Mouse (Mus musculus) liver, embryonic 12.5 days (tissue): Measurements from ENCODE around the gene Atr. TPM values are rescaled to one million over a fixed set of nuclear protein-coding genes. Genes with fewer than 3 reads are reported as not detected.
A peak's percentile ranks its signal among the peaks of the same experiment; 100 is the strongest.

Experiments used
- ATAC-seq: fragments of 200-750 bp; cut with Nextera tagmentation; 2 replicates; pipeline ENCODE4 v1.8.0; 2017; ENCODE audit warnings: moderate number of reproducible peaks, mild to moderate bottlenecking, moderate library complexity
- H3K27ac ChIP-seq: fragments of 300-500 bp; sonication (generic); 2 replicates; pipeline ENCODE4 v1.5.1; 2016; ENCODE audit warnings: mild to moderate bottlenecking
- H3K27me3 ChIP-seq: fragments of 300-500 bp; sonication (generic); replicated peaks from 2 replicates; pipeline ENCODE4 v1.6.1; 2016; ENCODE audit warnings: mild to moderate bottlenecking, moderate library complexity
- H3K36me3 ChIP-seq: fragments of 300-500 bp; sonication (generic); 2 replicates; pipeline ENCODE4 v1.6.1; 2016; ENCODE audit warnings: mild to moderate bottlenecking, moderate library complexity
- H3K4me1 ChIP-seq: fragments of 300-500 bp; sonication (generic); 2 replicates; pipeline ENCODE4 v1.6.1; 2016
- H3K4me2 ChIP-seq: fragments of 300-500 bp; sonication (generic); 2 replicates; pipeline ENCODE4 v1.6.1; 2016; ENCODE audit warnings: mild to moderate bottlenecking, moderate library complexity
- H3K4me3 ChIP-seq: fragments of 300-500 bp; sonication (generic); 2 replicates; pipeline ENCODE4 v1.5.1; 2016; ENCODE audit warnings: mild to moderate bottlenecking, moderate library complexity
- H3K9ac ChIP-seq: fragments of 300-500 bp; sonication (generic); 2 replicates; pipeline ENCODE4 v1.6.1; 2016; ENCODE audit warnings: mild to moderate bottlenecking, moderate library complexity
- H3K9me3 ChIP-seq: fragments of 300-500 bp; sonication (generic); replicated peaks from 2 replicates; pipeline ENCODE4 v1.6.1; 2016; ENCODE audit warnings: mild to moderate bottlenecking, moderate library complexity
- WGBS: fragments of 180-500 bp; shearing (Covaris S2); methylation state at CpG from one replicate; pipeline ENCODE4 v1.1.7; 2016; ENCODE audit not compliant: insufficient replicate concordance; 5-methylcytosine and 5-hydroxymethylcytosine counted together
- polyA plus RNA-seq: library from polyadenylated mRNA; unstranded; fragments of >200 nt; fragmentation: Nextera tagmentation; extraction: Ambion mirVana; gene quantifications from 2 replicates; pipeline ENCODE4 v1.2.1, GENCODE M21; 2016

Gene Atr
- polyA plus RNA-seq: 10.0 and 10.6 TPM in 2 replicates

DNA sequence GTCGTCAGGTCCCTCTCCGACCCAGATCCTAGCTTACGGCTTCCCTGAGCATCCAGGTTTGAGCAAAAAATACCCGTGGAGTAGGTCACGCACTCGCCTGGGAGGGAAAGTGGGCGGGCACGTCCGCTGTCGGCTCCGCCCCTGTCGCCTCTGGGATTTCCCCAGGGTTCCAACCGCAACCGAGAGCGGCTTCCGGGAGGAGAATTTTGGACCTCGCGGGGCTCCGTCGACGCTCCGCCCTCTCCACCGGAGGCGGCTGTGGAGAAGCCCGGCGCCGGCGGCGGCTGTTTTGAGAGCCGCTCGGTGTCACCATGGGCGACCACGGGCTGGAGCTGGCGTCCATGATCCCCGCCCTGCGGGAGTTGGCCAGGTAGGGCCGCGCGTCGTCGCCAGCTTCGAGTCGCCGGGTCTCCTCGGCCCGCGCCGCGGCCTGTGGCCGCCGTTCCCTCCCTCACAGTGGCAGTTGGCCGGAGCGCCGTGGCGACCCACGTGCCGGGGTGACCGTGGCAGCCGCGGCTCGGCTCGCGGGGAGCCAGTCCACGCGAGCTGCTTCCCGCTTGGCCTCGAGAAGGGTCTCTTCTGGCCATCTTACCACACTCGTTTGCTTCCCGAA lies at the start of gene Atr:
TSS of gene Atr (plus strand) at position 184 of the 613 bp plus-strand sequence.
- Histone ChIP-seq H3K9ac (peak within 1 kb of the TSS; percentile 89), H3K27ac (peak within 1 kb of the TSS; percentile 76), H3K4me1 (peaks cover 7% of the 10 kb centered on the region; the same call in 1 of the 2 replicates), H3K27me3 (no peaks in the 10 kb centered on the region), H3K4me2 (peak within 1 kb of the TSS; percentile 98), H3K4me3 (peak within 1 kb of the TSS; percentile 96), H3K9me3 (no peaks in the 10 kb centered on the region), H3K36me3 (no peaks in the 10 kb centered on the region)
- 2% methylated on average over 64 of the region's 69 CpGs for WGBS
- ATAC-seq: peak; percentile 92

DNA sequence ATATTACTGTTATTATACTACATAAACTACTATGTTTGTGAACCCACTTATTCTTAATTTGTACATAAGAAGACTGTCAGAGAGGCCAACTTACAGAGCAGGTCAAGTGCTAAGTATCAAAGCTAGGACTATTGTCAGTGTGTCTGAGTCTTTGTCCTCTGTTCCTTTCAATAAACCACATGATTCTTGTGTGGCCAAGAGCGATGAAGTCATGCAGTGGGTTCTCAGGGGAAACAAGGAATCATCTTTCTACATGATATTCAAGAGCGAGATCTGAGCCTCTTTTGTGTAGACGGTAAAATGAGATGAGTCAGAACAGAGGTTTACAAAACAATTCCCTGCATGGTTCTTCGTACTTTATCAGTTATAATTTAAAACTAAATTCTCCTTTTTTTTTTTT lies 47.8 kb upstream of the Atr start:
- Histone ChIP-seq H3K27me3 (no peaks in the 10 kb centered on the region), H3K27ac (no peak overlapping the region), H3K4me3 (no peak overlapping the region), H3K9me3 (no peaks in the 10 kb centered on the region), H3K4me1 (no peaks in the 10 kb centered on the region), H3K9ac (no peak overlapping the region), H3K4me2 (no peak overlapping the region), H3K36me3 (no peaks in the 10 kb centered on the region)
- WGBS: 72% methylated on average over 4 of the region's 4 CpGs
- ATAC-seq: no peak

DNA sequence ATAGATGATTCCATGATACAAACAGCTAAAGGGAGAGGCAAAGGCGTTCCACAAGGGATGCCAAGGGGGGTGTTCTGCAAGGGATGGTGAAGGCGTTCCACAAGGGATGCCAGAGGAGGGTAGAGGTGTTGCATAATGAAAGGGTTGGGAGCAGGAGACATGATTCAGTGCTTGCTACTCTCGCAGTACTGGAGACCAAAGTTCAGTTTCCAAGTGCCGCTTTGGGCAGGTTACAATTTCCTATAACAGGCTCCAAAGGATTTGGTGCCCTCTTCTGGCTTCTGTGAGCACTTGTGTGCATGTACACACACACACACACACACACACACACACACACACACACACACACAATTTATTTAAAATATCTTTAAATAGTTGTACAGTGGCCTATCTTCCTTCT lies 45.6 kb upstream of the Atr start:
- Histone ChIP-seq H3K36me3 (no peaks in the 10 kb centered on the region), H3K4me1 (no peaks in the 10 kb centered on the region), H3K9ac (no peak overlapping the region), H3K4me2 (no peak overlapping the region), H3K9me3 (no peaks in the 10 kb centered on the region), H3K4me3 (no peak overlapping the region), H3K27ac (no peak overlapping the region), H3K27me3 (no peaks in the 10 kb centered on the region)
- 87% methylated on average over 4 of the region's 4 CpGs for WGBS
- ATAC-seq: no peak

DNA sequence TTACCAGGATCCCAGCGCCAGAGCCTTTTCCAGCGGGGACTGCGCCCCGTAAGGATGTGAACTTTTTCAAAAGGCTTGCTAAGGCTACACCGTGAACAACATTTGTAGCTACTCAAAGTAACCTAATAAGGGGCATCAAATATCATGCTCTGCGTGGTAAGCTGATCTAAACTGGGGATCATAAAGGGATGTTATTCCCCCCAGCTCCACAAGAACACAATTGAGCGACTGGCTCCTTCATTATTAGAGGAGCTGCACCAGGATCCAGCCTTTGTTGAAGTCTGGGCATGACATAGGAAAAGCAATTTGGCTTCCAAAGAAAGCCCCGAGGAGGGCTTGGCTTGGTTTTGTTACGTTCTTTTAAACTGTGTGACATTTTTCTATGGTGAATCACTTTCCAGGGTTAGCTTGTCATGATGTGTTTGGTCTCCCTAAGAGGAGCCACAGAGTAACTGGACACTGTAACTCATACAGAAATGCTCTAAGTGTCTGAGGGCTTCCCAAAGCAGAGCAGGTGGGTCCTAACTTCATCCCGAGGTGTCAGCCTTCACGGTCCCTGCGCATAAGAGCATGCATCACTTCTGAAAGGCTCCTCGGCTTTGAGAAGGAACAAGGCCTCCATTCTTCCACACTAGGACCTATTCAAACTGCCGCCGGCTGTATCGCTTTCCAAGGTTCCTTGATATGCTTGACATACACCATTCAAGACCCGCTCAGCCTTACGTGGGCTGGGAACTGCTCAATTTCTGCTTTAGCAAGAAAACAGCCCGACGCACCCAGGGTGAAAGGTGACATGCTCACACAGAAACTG lies 43.5 kb upstream of the Atr start:
- WGBS: 80% methylated on average over 20 of the region's 20 CpGs
- H3K9ac ChIP-seq: no peak overlapping the region
- no peaks in the 10 kb centered on the region for H3K36me3 ChIP-seq
- H3K4me3 ChIP-seq: no peak overlapping the region
- no peaks in the 10 kb centered on the region for H3K9me3 ChIP-seq
- H3K4me2 ChIP-seq: no peak overlapping the region
- no peak for ATAC-seq
- no peak overlapping the region for H3K27ac ChIP-seq
- H3K27me3 ChIP-seq: no peaks in the 10 kb centered on the region
- H3K4me1 ChIP-seq: no peaks in the 10 kb centered on the region

DNA sequence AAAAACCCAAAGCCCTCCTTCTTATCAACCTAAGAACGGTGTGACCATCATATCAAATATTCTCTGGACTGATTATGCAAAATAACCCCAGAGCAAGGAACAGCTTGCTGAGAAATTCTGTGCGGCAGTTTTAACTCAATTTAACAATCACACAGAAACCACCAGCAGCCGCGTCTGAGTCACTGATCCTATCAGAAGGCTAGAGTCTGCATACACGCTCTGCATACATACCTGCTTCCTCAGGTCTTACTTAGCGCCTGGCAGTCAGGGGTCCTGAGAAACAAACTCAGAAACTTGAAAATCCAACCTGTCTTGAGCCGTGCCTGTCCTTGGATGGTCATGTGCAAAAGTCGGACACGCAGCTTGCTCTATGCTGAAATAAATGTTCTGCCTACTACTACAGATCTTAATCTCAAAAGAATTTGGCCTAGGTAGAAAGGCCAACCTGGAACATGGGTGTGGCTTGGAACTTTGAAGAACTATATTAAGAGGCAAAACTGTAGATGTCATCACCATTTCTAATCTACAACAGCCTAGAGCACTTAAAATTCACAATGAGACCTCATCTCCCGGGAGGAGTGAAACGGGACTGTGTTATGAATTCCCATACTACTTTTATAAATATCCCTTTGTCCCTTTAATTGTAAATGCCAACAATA lies 42.3 kb upstream of the Atr start:
- 62% methylated on average over 11 of the region's 11 CpGs for WGBS
- no peak for ATAC-seq
- Histone ChIP-seq H3K4me2 (no peak overlapping the region), H3K27me3 (no peaks in the 10 kb centered on the region), H3K9me3 (no peaks in the 10 kb centered on the region), H3K4me1 (no peaks in the 10 kb centered on the region), H3K36me3 (no peaks in the 10 kb centered on the region), H3K4me3 (no peak overlapping the region), H3K9ac (no peak overlapping the region), H3K27ac (no peak overlapping the region)

DNA sequence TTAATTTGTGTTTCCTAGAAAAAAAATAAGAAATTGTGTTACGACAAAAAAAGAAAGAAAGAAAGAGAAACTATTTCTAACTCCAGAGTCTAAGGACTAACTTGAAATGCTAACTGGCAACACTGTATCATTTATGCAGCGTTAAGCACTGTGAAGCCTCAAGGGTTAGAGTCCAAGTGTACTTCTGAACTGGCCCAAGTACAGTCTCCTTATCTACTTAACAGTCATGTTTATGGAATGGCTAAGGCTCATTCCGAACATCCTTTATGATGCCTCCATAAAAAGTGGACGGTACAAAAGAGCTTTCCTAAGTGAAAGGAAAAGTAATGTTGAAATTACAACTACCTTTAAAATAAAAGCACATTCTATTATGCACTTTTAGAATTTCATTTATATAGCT lies 41.7 kb upstream of the Atr start:
- H3K36me3 ChIP-seq: no peaks in the 10 kb centered on the region
- H3K4me1 ChIP-seq: no peaks in the 10 kb centered on the region
- H3K27ac ChIP-seq: no peak overlapping the region
- H3K4me3 ChIP-seq: no peak overlapping the region
- no peak for ATAC-seq
- H3K9ac ChIP-seq: no peak overlapping the region
- H3K4me2 ChIP-seq: no peak overlapping the region
- H3K27me3 ChIP-seq: no peaks in the 10 kb centered on the region
- 76% methylated on average over 4 of the region's 4 CpGs for WGBS
- H3K9me3 ChIP-seq: no peaks in the 10 kb centered on the region

DNA sequence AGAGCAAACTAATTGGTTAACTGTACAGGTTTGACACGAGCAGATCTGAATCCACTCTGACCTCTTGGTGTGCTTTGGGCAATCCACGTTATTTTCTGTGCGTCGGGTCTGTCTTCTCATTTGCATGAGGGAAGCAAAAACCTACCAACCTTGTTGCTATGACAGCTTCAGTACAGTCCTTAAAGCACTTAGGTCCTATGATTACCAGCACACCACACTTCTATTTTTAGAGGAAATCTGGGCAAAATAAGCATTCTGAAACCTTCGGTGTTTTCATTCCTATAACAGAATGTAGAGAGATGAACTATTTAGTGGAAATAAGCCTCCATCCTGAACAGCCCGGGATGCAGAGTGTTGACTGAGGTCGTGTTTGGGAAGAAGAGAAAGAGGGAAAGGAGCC lies 34.9 kb upstream of the Atr start:
- H3K4me1 ChIP-seq: no peaks in the 10 kb centered on the region
- no peak overlapping the region for H3K4me2 ChIP-seq
- H3K27ac ChIP-seq: no peak overlapping the region
- WGBS: 66% methylated on average over 7 of the region's 7 CpGs
- H3K36me3 ChIP-seq: no peaks in the 10 kb centered on the region
- H3K9me3 ChIP-seq: no peaks in the 10 kb centered on the region
- no peak for ATAC-seq
- H3K9ac ChIP-seq: no peak overlapping the region
- H3K4me3 ChIP-seq: no peak overlapping the region
- no peaks in the 10 kb centered on the region for H3K27me3 ChIP-seq

DNA sequence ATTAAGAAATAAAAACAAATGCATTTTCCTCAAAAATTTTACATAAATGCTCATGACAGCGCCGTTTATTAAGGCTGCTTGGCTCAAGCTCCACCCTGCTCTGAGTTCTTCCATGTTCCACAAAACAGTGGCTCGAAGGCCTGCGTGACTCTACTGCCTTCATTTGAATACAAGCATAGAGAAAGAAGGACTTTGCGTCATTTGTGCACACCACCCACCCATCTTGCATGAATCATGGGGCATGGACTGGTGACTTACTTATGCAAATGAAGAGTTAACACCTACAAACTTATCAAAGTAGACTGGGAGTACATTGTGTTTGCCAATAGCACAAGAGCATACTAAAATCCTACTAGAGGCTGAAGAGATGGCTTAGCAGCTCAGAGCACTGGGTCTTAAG lies 29.8 kb upstream of the Atr start:
- Histone ChIP-seq H3K4me3 (no peak overlapping the region), H3K9ac (no peak overlapping the region), H3K4me1 (no peaks in the 10 kb centered on the region), H3K27me3 (no peaks in the 10 kb centered on the region), H3K36me3 (no peaks in the 10 kb centered on the region), H3K27ac (no peak overlapping the region), H3K9me3 (no peaks in the 10 kb centered on the region), H3K4me2 (no peak overlapping the region)
- no peak for ATAC-seq
- 80% methylated on average over 5 of the region's 5 CpGs for WGBS

DNA sequence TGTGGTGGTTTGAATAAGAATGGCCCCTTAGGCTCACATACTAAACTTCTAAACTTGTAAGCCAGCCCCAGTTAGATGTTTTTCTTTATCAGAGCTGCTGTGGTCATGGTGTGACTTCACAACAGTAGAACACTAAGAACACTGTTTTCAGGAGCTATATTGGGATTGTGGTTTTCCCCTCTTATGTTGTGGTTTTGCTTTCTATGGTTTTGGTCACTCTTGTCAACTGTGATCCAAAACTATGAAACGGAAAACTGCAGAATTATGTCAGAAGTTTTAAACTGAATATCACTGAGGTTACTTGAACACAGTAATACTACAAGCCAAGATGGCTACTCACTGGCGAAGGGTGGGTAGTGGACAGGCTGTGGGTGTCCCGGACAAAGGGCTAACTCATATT lies 24.6 kb upstream of the Atr start:
- H3K9me3 ChIP-seq: no peaks in the 10 kb centered on the region
- WGBS: 49% methylated on average over 3 of the region's 3 CpGs
- H3K4me1 ChIP-seq: 0 out of 2 replicates have a peak, but pooled peaks cover 3% of the 10 kb centered on the region
- H3K36me3 ChIP-seq: no peaks in the 10 kb centered on the region
- ATAC-seq: no peak
- no peak overlapping the region for H3K4me3 ChIP-seq
- no peaks in the 10 kb centered on the region for H3K27me3 ChIP-seq
- no peak overlapping the region for H3K4me2 ChIP-seq
- no peak overlapping the region for H3K9ac ChIP-seq
- no peak overlapping the region for H3K27ac ChIP-seq

DNA sequence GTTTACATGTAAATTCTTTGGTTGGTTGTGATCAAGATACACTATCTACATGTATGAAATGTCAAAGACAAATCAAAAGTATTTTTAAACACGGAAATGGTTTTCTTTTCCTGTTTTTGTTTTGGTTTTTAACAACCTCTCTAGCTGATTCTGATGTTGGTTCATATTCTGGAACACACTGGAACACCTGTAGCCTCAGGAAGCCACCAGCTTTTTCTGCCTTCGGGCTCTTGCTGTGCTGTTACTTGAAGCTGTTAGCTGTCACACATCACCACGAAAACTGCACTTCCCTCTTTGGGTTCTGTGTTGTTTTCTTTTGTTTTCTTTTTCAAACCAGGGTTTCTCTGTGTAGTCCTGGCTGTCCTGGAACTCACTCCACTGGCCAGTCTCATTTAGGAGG lies 22.6 kb upstream of the Atr start:
- no peak for ATAC-seq
- H3K9ac ChIP-seq: no peak overlapping the region
- no peak overlapping the region for H3K4me3 ChIP-seq
- no peaks in the 10 kb centered on the region for H3K27me3 ChIP-seq
- no peaks in the 10 kb centered on the region for H3K9me3 ChIP-seq
- no peak overlapping the region for H3K27ac ChIP-seq
- no peaks in the 10 kb centered on the region for H3K36me3 ChIP-seq
- WGBS: 25% methylated on average over 3 of the region's 3 CpGs
- H3K4me1 ChIP-seq: 0 out of 2 replicates have a peak, but pooled peaks cover 3% of the 10 kb centered on the region
- H3K4me2 ChIP-seq: no peak overlapping the region

DNA sequence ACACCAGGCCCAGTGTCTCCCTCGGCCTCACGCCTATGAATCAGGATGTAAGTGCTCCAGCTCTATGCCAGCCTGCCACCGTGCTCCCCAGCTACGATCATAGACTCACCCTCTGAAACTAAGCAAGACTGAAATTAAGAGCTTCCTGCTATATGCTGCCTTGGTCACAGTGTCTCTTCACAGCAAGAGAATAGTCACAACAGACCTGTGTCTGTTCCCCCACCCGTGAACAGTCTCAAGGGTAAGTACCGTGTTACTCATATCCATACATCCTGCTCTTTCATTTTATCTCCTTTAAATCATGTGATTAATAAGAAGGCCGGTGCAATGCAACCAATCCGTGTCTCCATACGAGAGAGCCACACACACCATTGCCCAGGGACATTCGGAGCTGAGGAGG lies 21.7 kb upstream of the Atr start:
- H3K4me3 ChIP-seq: no peak overlapping the region
- no peaks in the 10 kb centered on the region for H3K9me3 ChIP-seq
- no peak overlapping the region for H3K27ac ChIP-seq
- no peaks in the 10 kb centered on the region for H3K36me3 ChIP-seq
- H3K4me1 ChIP-seq: 0 out of 2 replicates have a peak, but pooled peaks cover 3% of the 10 kb centered on the region
- 72% methylated on average over 10 of the region's 10 CpGs for WGBS
- H3K9ac ChIP-seq: no peak overlapping the region
- no peak overlapping the region for H3K4me2 ChIP-seq
- no peak for ATAC-seq
- no peaks in the 10 kb centered on the region for H3K27me3 ChIP-seq

DNA sequence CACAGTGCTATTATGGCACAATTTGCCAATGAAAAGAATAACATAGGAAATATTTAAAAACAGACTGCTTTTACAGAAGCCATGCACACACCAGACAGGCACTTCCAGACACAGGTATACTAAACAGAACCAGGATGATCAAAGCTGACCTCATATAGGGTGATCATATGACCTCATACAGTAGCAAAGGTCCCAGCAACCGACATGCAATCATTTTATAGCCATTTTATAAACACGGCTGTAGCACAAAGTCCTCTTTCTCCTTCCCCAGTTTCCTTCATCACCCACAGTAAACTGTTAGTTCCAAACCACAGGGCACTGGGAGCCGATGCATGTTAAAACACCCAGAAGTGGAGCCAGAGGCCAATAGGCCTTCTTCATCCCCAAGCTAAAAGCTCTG lies 18.0 kb upstream of the Atr start:
- Histone ChIP-seq H3K4me1 (no peaks in the 10 kb centered on the region), H3K27me3 (peaks cover 17% of the 10 kb centered on the region), H3K9ac (no peak overlapping the region), H3K36me3 (no peaks in the 10 kb centered on the region), H3K27ac (no peak overlapping the region), H3K9me3 (no peaks in the 10 kb centered on the region), H3K4me2 (no peak overlapping the region), H3K4me3 (no peak overlapping the region)
- no peak for ATAC-seq
- WGBS: 63% methylated on average over 3 of the region's 3 CpGs
